Mouse (Mus musculus) embryonic fibroblast, embryonic 13.5 days (primary cell): ENCODE results near the gene Dchs2.

ENCODE experiments used
- CTCF ChIP-seq: IDR thresholded peaks from 2 replicates; pipeline ENCODE4 v1.5.1; 2011; ENCODE audit warnings: mild to moderate bottlenecking, control low read depth, low read length, moderate library complexity, borderline replicate concordance; ENCODE audit not compliant: insufficient read depth
- POLR2A ChIP-seq: IDR thresholded peaks from 2 replicates; pipeline ENCODE4 v1.6.1; 2011; ENCODE audit warnings: low read depth, mild to moderate bottlenecking, control low read depth, low read length, moderate library complexity

DNA sequence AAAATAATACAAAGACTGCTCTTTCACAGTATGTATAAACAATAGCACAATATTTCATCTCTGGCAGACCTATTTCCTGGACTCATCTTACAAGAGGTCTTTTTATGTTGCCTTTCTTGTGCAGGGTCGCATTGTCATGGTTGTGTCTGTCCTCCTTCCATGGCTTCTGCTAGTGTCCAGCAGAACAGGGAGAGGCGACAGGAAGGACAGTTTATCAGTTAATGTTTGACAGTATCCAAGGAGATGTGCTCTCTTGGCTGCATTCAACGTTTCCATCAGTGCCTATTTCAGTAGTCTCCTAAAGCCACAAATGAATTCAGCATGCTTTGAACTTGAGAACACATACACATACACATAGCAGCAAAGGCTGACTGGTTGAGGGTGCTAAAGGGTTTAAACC is 17.9 kb downstream of the Dchs2 start:
- TF ChIP-seq POLR2A (no peak), CTCF (no peak)
